Mouse (Mus musculus) retina, postnatal 1 day (tissue): ENCODE measurements at regions not wholly inside any gene's neighbourhood (a gene's known extent, or its start where the extent isn't known, plus 50 kb on each side); places are given as distances from the start of the nearest gene placed in this dataset.
"Not testable (repeated sequence)": the region's sequence is repeated elsewhere in the genome, so short reads cannot be mapped to it uniquely, and the experiment has no call there.

Experiments
- DNase-seq: peaks from one replicate; pipeline ENCODE4 v3.0.0-alpha.2; 2012

- peak; percentile 7 for DNase-seq
Measured at GRCm38 (mm10) chr3:56980593-56981304, 321.0 kb downstream of the Tm4sf1 start.

DNA sequence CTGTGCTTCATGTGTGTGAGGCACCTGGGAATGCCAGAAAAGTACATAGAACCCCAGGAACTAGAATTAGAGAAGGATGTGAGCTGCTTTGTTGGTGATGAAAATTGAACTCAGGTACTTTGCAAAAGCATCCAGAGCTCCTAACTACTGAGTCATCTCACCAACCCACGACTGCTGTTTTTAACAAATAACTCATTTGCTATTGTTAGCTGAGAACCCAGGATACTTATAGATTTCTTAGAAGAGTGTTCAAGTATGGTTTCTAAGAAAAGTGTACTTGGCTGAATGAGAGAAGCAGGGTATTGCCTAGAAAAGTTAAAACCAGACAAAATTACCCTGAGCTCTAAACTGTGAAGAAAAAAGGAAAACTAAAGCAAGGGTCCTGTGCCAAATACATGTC is 335.8 kb downstream of the Tm4sf1 start:
- no peak for DNase-seq

DNA sequence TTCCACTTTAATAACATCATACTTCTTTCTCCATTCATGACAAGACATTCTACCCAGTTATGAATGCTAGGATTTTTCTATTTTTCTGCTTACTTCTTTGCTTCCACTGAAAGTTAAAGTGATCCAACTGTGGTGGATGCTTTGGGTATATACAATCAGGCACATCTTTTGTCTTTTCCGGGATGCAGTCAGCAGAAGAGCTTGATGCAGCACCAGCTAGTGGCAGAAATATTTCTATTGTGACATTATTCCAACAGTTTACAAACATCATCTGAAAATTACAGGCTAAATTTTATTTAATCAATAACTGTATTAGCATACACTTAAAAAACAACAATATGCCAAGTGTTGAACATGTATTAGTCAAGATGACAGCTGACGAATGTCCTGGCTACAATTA is 336.3 kb downstream of the Tm4sf1 start:
- DNase-seq: no peak

- no peak for DNase-seq
Measured at GRCm38 (mm10) chr3:56964156-56964555, 337.6 kb downstream of the Tm4sf1 start.

DNA sequence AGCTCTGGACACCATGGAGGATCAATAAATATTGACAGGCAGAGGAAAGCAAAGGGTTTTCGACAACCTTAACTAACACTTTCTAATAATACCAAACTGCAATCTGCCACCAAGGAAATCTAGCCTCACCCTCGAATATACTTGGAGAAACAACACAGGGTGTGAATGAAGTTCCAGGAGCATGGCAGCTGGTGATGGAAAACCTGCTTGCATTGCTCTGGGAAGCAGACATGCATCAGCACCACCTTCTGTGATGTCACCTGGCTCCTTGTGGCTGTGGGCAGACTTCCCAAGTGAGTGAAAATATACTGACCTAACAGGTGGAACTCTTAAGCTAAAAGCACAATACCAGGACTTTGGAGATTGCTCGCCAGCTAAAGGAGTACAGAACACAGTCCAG is 338.5 kb downstream of the Tm4sf1 start:
- DNase-seq: no peak

GRCm38 (mm10) chr3:56962248-56963013 is 339.4 kb downstream of the Tm4sf1 start:
- DNase-seq: peak; percentile 76

DNA sequence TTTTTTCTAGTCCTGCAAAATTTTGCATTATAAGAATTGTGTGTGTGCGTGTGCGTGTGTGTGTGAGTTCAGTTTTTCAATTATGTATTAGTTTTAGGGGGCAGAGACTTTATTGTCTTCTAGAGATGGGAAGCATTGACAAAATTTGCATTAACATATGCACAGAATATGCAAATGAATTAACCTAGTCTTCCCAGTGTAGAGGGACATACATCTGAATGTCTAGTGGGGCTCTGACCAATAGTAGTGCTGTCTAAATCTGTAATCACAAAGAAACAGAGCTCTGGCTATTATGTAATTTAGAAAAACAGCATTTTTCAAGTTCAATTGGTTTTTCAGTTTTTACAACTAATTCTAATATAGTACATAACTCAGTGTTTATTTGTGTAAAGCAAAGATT is 344.8 kb downstream of the Tm4sf1 start:
- DNase-seq: no peak

- DNase-seq: no peak
Measured at GRCm38 (mm10) chr3:56955799-56956121, 346.0 kb downstream of the Tm4sf1 start.

GRCm38 (mm10) chr3:56955098-56955798 is 346.5 kb downstream of the Tm4sf1 start:
- peak; percentile 75 for DNase-seq

- not testable (repeated sequence) for DNase-seq
Measured at GRCm38 (mm10) chr3:56942557-56942956, 359.2 kb downstream of the Tm4sf1 start.

DNA sequence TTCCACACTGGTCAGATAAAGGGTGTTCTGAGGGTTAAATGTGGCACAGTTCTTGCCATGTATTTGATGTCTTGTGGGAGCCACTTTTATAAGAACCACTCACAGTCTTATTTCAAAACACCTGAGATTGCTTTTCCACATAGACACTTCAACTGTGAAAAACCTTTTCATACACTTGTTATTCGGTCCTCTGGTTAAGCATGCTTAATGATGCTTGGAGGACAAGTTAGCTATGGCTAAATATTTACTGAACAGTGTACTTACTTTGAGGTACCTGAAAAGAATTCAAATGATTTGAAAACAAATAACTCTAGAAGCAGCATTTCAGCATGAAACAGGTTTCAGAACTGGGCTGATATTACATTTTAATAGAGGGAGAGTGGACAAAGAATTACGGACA is 372.8 kb downstream of the Tm4sf1 start:
- not testable (repeated sequence) for DNase-seq

DNA sequence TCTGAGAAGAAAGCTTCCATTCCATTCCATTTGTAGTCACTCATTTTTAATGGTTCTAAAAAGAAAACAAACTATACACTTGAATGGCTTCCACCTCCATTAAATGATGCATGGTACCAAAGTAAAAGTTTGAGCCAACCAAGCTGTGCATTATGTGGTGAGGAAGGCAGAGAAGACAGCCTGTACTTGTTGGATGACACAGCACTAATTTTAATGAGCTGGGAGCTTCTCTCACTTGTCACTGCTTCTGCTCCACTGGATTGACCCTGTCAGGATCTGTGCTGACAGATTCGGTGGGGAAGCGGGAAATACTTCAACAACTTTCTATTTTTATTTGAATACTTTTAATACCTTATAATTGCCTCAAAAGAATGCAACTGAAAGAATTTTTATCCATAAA is 403.3 kb downstream of the Tm4sf1 start:
- peak; percentile 42 for DNase-seq

- no peak for DNase-seq
Measured at GRCm38 (mm10) chr3:56877062-56877461, 424.7 kb downstream of the Tm4sf1 start.

DNA sequence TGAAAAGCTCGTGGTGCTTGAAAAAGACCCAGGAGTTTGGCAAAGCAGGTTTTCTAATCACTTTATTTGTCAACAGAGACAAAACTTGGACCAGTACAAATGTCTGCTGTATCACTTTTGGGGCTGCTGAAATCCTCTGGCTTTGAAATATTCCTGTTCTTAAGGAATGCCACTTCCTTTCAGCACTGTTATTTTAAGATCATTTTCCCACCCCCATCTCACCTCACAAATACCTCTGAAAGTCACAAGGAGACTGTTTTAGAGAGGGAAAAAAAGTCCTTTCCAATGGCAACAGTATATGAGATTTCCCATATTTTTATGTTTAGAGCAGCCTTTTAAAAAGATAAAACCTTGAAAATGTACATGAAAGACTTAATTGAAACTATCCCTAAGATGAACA is 438.2 kb downstream of the Tm4sf1 start:
- no peak for DNase-seq

GRCm38 (mm10) chr3:56859841-56860240 is 441.9 kb downstream of the Tm4sf1 start:
- peak; percentile 2 for DNase-seq

DNA sequence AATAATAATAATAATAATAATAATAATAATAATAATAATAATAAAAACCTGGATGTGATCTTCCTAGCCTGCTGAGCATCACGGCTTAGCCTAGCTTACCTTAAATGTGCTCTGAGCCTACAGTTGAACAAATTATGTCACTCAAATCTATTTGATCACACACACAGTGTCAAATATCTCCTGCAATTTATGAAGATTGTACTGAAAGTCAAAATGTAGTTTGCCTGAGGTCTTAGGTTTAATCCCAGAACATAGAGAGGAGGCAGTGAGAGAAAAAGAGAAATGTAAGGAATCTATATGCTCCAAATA is 456.4 kb downstream of the Tm4sf1 start:
- DNase-seq: no peak

- DNase-seq: peak; percentile 43
Measured at GRCm38 (mm10) chr3:56844681-56845461, 456.9 kb downstream of the Tm4sf1 start.

- no peak for DNase-seq
Measured at GRCm38 (mm10) chr3:56837176-56837575, 464.6 kb downstream of the Tm4sf1 start.

DNA sequence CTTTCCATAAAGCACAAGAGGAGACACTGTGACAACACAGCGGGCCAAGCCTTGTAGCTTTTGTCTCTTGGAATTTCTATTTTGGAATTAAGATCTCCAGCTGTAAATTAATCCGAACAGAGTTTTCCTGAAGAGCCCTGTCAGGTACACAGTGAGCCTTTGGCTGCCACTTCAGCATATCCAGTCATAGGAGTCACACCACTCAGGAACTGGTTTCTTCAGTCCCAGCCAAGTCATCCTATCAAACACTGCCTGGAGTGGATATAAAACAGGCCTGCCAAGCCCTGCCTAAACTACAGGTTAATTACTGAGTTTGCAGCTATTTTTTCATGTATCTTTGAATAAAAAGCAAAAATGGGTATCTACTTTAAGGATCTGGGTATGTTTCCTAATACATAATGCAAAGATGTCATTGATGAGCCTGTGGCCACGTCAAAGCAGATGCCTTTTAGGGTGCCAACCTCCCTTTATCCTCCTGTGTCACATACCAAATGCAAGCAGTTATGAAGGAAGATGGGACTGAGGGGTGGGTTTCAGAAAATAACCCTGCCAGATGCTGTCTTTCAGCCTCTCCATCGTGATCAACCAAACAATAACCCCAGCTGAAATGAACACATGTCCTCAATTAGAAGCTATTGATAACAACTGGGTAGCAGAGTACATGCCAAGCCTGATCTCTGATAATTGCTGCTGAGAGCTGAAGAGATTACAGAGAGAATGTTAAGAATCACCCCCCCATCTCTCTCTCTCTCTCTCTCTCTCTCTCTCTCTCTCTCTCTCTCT is 471.3 kb downstream of the Tm4sf1 start:
- peak; percentile 39 for DNase-seq

DNA sequence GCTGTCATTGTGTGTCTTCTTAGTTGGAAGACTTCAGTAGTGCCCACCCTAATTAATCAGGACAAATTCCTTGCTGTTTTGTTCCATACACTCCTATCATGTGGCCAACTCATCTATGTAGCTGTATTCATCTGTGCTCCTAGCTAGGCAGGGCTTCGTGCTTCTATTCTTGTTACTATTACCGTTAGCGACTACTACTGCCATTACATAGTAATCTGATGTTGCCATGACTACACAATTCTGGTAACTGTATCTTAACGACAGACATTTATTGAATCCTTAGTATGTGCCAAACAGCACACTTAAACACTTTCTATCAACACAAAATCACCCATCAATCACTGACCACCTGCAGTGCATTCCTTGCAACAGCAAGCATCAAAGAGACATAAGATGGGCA is 477.6 kb downstream of the Tm4sf1 start:
- DNase-seq: no peak

GRCm38 (mm10) chr3:56810548-56811071 is 491.2 kb downstream of the Tm4sf1 start:
- DNase-seq: no peak

- DNase-seq: no peak
Measured at GRCm38 (mm10) chr3:56793054-56793453, 508.7 kb downstream of the Tm4sf1 start.
